Comparison of ENCODE assay signal across 9 mouse cellular contexts in the genomic region with DNA sequence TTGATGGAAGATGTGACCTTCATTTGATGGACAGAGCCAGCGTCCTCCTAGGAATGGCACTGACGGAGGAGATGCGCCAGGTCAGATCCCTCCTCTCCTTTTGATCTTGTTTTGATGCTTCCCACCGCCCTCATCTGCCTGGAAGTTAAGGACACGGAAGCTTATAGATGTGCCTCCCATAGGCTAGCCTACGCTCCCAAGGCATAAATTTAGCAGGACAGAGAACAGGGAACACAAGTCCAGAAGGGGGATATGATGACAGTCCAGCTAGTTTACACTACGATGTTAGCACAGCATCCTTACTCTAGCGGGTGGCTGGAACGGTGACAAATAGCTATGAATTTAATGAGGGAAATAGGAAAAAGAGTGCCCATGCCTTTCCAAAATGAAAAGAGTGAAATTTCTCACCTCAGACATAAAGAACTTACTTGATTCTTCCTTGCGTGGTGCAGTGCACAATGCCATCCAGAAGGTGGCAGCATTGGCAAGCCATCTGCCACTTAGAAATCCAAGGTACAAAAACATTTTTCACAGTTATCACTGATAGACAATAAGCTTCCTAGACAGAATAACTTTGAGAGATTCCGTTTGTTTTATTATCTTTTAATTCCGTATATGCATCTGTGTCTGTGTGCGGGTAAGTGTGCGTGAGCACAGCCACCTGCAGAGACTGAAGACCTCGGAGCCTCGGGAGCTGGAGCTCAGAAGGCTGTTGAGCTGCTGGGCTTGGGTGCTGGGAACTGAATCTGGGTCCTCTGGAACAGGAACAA. TPM values are rescaled to one million over a fixed set of nuclear protein-coding genes. Genes with fewer than 3 reads are reported as not detected.
A peak's percentile ranks its signal among the peaks of the same experiment; 100 is the strongest.
DNase-seq lines count a peak whose midpoint lies in the region; ATAC-seq lines count a peak whose summit lies in the region.
"Had no signal": no experiment of that assay in that cellular context is flagged by ENCODE, and none has a peak within 500 bp of the region (broad histone marks: within the 10 kb centered on the region; RNA-seq: fewer than 3 reads in every experiment).

No protein-coding gene starts in this region.

- peak overlapping the region; percentile 38; the same call in 1 of the 2 replicates for H3K27ac ChIP-seq in midbrain, embryonic 10.5 days (replicated peaks)
- H3K27ac ChIP-seq in midbrain, embryonic 16.5 days (ENCODE audit: low read length) = no peak overlapping the region
- H3K27ac ChIP-seq in neural tube, embryonic 12.5 days = no peak overlapping the region

- 61% methylated on average over 16 of the region's 16 CpGs for WGBS in midbrain, embryonic 10.5 days
- 60% methylated on average over 16 of the region's 16 CpGs for WGBS in midbrain, embryonic 16.5 days
- WGBS in neural tube, embryonic 12.5 days = 61% methylated on average over 16 of the region's 16 CpGs

- no peak for ATAC-seq in midbrain, embryonic 16.5 days
- peak; percentile 54 to 73; a peak in 1 of 4 replicates for ATAC-seq in hematopoietic stem cell, adult 5-6 weeks (replicated peaks in 1 of 2; ENCODE audit: insufficient read depth in 1 of 2, low FRiP score in 2 of 2, low TSS enrichment in 1 of 2, low read depth in 1 of 2, poor library complexity in 2 of 2, severe bottlenecking in 2 of 2)
- ATAC-seq in neural tube, embryonic 12.5 days (ENCODE audit: low FRiP score, low read depth) = 0 out of 2 replicates have a peak, but pooled peaks have one; percentile 25

- no peak overlapping the region for H3K4me2 ChIP-seq in midbrain, embryonic 16.5 days (ENCODE audit: low read length)
- H3K4me2 ChIP-seq in neural tube, embryonic 12.5 days (replicated peaks) = no peak overlapping the region

- no peaks in the 10 kb centered on the region for H3K27me3 ChIP-seq in midbrain, embryonic 10.5 days (ENCODE audit: low read depth, poor library complexity, severe bottlenecking)
- no peaks in the 10 kb centered on the region for H3K27me3 ChIP-seq in midbrain, embryonic 16.5 days (ENCODE audit: control insufficient read depth, insufficient read depth, low read depth, low read length)
- H3K27me3 ChIP-seq in neural tube, embryonic 12.5 days (replicated peaks) = no peaks in the 10 kb centered on the region

- peak; percentile 64 for DNase-seq in midbrain, embryonic 10.5 days (ENCODE audit: low spot score)
- DNase-seq in adrenal gland, adult 8-10 months = peak; percentile 23
- DNase-seq in embryo, embryonic 9.5 days (ENCODE audit: extremely low spot score) = peak; percentile 63
- DNase-seq in left cerebral cortex, postnatal 14 days (ENCODE audit: low spot score in 2 of 2) = peak; percentile 68 to 79
- DNase-seq in thymus, adult 18-20 months = peak; percentile 27 to 42

- no peaks in the 10 kb centered on the region for H3K9me3 ChIP-seq in midbrain, embryonic 10.5 days (replicated peaks)
- H3K9me3 ChIP-seq in midbrain, embryonic 16.5 days (replicated peaks; ENCODE audit: control insufficient read depth, low read length, poor library complexity, severe bottlenecking) = no peaks in the 10 kb centered on the region
- no peaks in the 10 kb centered on the region for H3K9me3 ChIP-seq in neural tube, embryonic 12.5 days

- no peak overlapping the region for H3K9ac ChIP-seq in midbrain, embryonic 16.5 days (ENCODE audit: low read depth, low read length)
- no peak overlapping the region for H3K9ac ChIP-seq in neural tube, embryonic 12.5 days

- no peaks in the 10 kb centered on the region for H3K36me3 ChIP-seq in midbrain, embryonic 10.5 days
- no peaks in the 10 kb centered on the region for H3K36me3 ChIP-seq in midbrain, embryonic 16.5 days (ENCODE audit: control insufficient read depth, insufficient read depth, low read length)
- H3K36me3 ChIP-seq in neural tube, embryonic 12.5 days = no peaks in the 10 kb centered on the region

- no peak overlapping the region for H3K4me3 ChIP-seq in midbrain, embryonic 10.5 days
- no peak overlapping the region for H3K4me3 ChIP-seq in midbrain, embryonic 16.5 days (ENCODE audit: low read depth, low read length)
- no peak overlapping the region for H3K4me3 ChIP-seq in neural tube, embryonic 12.5 days

- intact Hi-C loops in left cerebral cortex, postnatal 14 days (cut with DNase I) = loop anchor here (2.0 to 10.0 kb wide), 5 partner anchors 97 to 321 kb away; no protein-coding TSS in a partner anchor

- no peaks in the 10 kb centered on the region for H3K4me1 ChIP-seq in midbrain, embryonic 10.5 days
- H3K4me1 ChIP-seq in midbrain, embryonic 16.5 days (ENCODE audit: control insufficient read depth, insufficient read depth, low read length) = no peaks in the 10 kb centered on the region
- no peaks in the 10 kb centered on the region for H3K4me1 ChIP-seq in neural tube, embryonic 12.5 days

RNA-seq across cellular contexts. Expression of gene E330021D16Rik, which starts 6.9 kb away (rescaled TPM):
- not detected in 2 replicates for polyA plus RNA-seq in midbrain, embryonic 10.5 days (2016; fragmentation: Nextera tagmentation; extraction: Ambion mirVana)
- not detected in 2 replicates for polyA plus RNA-seq in midbrain, embryonic 16.5 days (2015; fragmentation: Nextera tagmentation; extraction: Ambion mirVana)
- total RNA-seq in adrenal gland, adult 8-10 months (2022) = not detected
- not detected in 2 replicates for total RNA-seq in hematopoietic stem cell, adult 5-6 weeks (2017)
- total RNA-seq in left cerebral cortex, postnatal 14 days (2021) = not detected
- not detected in 2 replicates for polyA plus RNA-seq in neural tube, embryonic 12.5 days (2016; fragmentation: Nextera tagmentation; extraction: Ambion mirVana)
- total RNA-seq: gastrocnemius, adult 8-10 months had no signal

Comparison
In these comparisons a context has a peak if more than half of its experiments do, and no peak if none do; other contexts are left out.
1. DNase-seq: peak in every context shown above with its lines; median percentile 74 in left cerebral cortex, postnatal 14 days; 64 in midbrain, embryonic 10.5 days; 63 in embryo, embryonic 9.5 days; 34 in thymus, adult 18-20 months; 23 in adrenal gland, adult 8-10 months.